Mouse (Mus musculus) CH12.LX (cell line): Measurements from ENCODE around the gene Ptgr1. TPM values are rescaled to one million over a fixed set of nuclear protein-coding genes. Genes with fewer than 3 reads are reported as not detected.

Source experiments
- DNase-seq: peaks from one replicate; pipeline ENCODE4 v3.0.0-alpha.2; 2013; ENCODE audit errors: extremely low read depth
- H3K27ac ChIP-seq: 2 replicates; pipeline ENCODE4 v1.5.1; 2012; ENCODE audit warnings: low read depth, mild to moderate bottlenecking, control low read depth, moderate library complexity; ENCODE audit not compliant: insufficient read depth
- H3K27me3 ChIP-seq: replicated peaks from 2 replicates; pipeline ENCODE3; 2012; ENCODE audit warnings: inconsistent platforms
- H3K36me3 ChIP-seq, 2 experiments: replicated peaks in 1 of 2; 2 replicates each; pipeline versions ENCODE3 to v1.6.1; 2012; ENCODE audit warnings: inconsistent platforms in 1 of 2, low read length in 1 of 2, mild to moderate bottlenecking in 1 of 2, mixed read lengths in 1 of 2, moderate library complexity in 1 of 2; ENCODE audit not compliant: control insufficient read depth in 1 of 2, insufficient read depth in 1 of 2
- H3K4me1 ChIP-seq, 2 experiments: 2 replicates each; pipeline ENCODE4 v1.6.1; 2012; ENCODE audit warnings: inconsistent platforms in 1 of 2, moderate library complexity in 1 of 2; ENCODE audit not compliant: insufficient read depth in 2 of 2, control insufficient read depth in 1 of 2
- H3K4me2 ChIP-seq: 2 replicates; pipeline ENCODE4 v1.6.1; 2012; ENCODE audit warnings: low read depth, mild to moderate bottlenecking, control low read depth; ENCODE audit not compliant: poor library complexity, insufficient read depth, severe bottlenecking
- H3K4me3 ChIP-seq, 3 experiments: fragments of 150-350 bp in 1 of 3; sonication (generic) in 1 of 3; replicated peaks in 1 of 3; 2 replicates each; pipeline versions ENCODE3 to v1.5.1; 2011 to 2012; ENCODE audit warnings: low read depth in 2 of 3, low read length in 2 of 3, mild to moderate bottlenecking in 2 of 3, moderate library complexity in 2 of 3, control low read depth in 1 of 3, improper control_type of control experiment in 1 of 3, inconsistent platforms in 1 of 3, mixed read lengths in 1 of 3; ENCODE audit not compliant: poor library complexity in 1 of 3
- H3K79me2 ChIP-seq: replicated peaks from 2 replicates; pipeline ENCODE4 v1.6.1; 2012; ENCODE audit warnings: mild to moderate bottlenecking, moderate library complexity; ENCODE audit not compliant: control insufficient read depth, poor library complexity, insufficient read depth, severe bottlenecking; ENCODE audit errors: extremely low read depth
- H3K9ac ChIP-seq: 2 replicates; pipeline ENCODE4 v1.6.1; 2012; ENCODE audit warnings: low read depth, mild to moderate bottlenecking, control low read depth, moderate library complexity; ENCODE audit not compliant: insufficient read depth
- H3K9me3 ChIP-seq: replicated peaks from 2 replicates; pipeline ENCODE3; 2012; ENCODE audit warnings: low read length, inconsistent platforms, mixed read lengths
- CHD1 ChIP-seq: IDR thresholded peaks from 2 replicates; pipeline ENCODE4 v1.6.1; 2012; ENCODE audit warnings: low read depth, low read length, improper control_type of control experiment, inconsistent platforms
- CHD2 ChIP-seq: IDR thresholded peaks from 2 replicates; pipeline ENCODE4 v1.6.1; 2011; ENCODE audit warnings: low read length, improper control_type of control experiment
- E2F4 ChIP-seq: IDR thresholded peaks from 2 replicates; pipeline ENCODE4 v1.6.1; 2011; ENCODE audit warnings: low read depth, low read length, improper control_type of control experiment; ENCODE audit not compliant: insufficient replicate concordance
- EP300 ChIP-seq: IDR thresholded peaks from 2 replicates; pipeline ENCODE4 v1.6.1; 2011; ENCODE audit warnings: low read length, improper control_type of control experiment
- ETS1 ChIP-seq: conservative IDR thresholded peaks from 2 replicates; pipeline ENCODE4 v1.6.1; 2012; ENCODE audit warnings: low read depth, mild to moderate bottlenecking, inconsistent platforms, low read length, improper control_type of control experiment, moderate library complexity
- HCFC1 ChIP-seq: IDR thresholded peaks from 2 replicates; pipeline ENCODE4 v1.6.1; 2012; ENCODE audit warnings: low read depth, mild to moderate bottlenecking, inconsistent platforms, low read length, improper control_type of control experiment
- IRF4 ChIP-seq: IDR thresholded peaks from 2 replicates; pipeline ENCODE4 v1.6.1; 2014; ENCODE audit warnings: low read depth, mild to moderate bottlenecking, inconsistent platforms, low read length, improper control_type of control experiment
- JUND ChIP-seq: conservative IDR thresholded peaks from 2 replicates; pipeline ENCODE4 v1.6.1; 2011; ENCODE audit warnings: low read depth, low read length, improper control_type of control experiment
- MEF2A ChIP-seq: IDR thresholded peaks from 2 replicates; pipeline ENCODE4 v1.6.1; 2014; ENCODE audit warnings: low read depth, mild to moderate bottlenecking, inconsistent platforms, low read length, improper control_type of control experiment, borderline replicate concordance
- MXI1 ChIP-seq: IDR thresholded peaks from 2 replicates; pipeline ENCODE4 v1.6.1; 2011; ENCODE audit warnings: mild to moderate bottlenecking, low read depth, low read length, improper control_type of control experiment
- NELFE ChIP-seq: IDR thresholded peaks from 2 replicates; pipeline ENCODE4 v1.6.1; 2011; ENCODE audit warnings: low read depth, low read length, improper control_type of control experiment
- POLR2AphosphoS2 ChIP-seq: IDR thresholded peaks from 2 replicates; pipeline ENCODE4 v1.6.1; 2011; ENCODE audit warnings: low read depth, low read length, improper control_type of control experiment
- SMC3 ChIP-seq: IDR thresholded peaks from 2 replicates; pipeline ENCODE4 v1.6.1; 2011; ENCODE audit warnings: low read depth, low read length, improper control_type of control experiment
- USF2 ChIP-seq: conservative IDR thresholded peaks from 2 replicates; pipeline ENCODE4 v1.6.1; 2011; ENCODE audit warnings: low read depth, low read length, improper control_type of control experiment
- ZMIZ1 ChIP-seq: IDR thresholded peaks from 2 replicates; pipeline ENCODE4 v1.6.1; 2012; ENCODE audit warnings: low read depth, mild to moderate bottlenecking, inconsistent platforms, low read length, improper control_type of control experiment
- ZNF384 ChIP-seq: IDR thresholded peaks from 2 replicates; pipeline ENCODE4 v1.6.1; 2012; ENCODE audit warnings: low read depth, low read length, improper control_type of control experiment, inconsistent platforms
- dilution Hi-C: fragments of 300-500 bp; cut with MboI; formaldehyde crosslinking; loops from 2 replicates; pipeline ENCODE4 v1.14.3; 2020; ENCODE audit warnings: low sequenced_read_pairs; ENCODE audit not compliant: extremely low pct_unique_long_range_greater_than_20kb, extremely low pct_ligation_motif_present
- in situ Hi-C: fragments of 300-500 bp; cut with MboI; formaldehyde crosslinking; loops from 3 replicates; pipeline ENCODE4 v1.14.3; 2019; ENCODE audit warnings: low sequenced_read_pairs, low pct_ligation_motif_present, low pct_unique_long_range_greater_than_20kb, mixed read lengths
- polyA plus RNA-seq: library from polyadenylated mRNA; unstranded; fragments of >175 nt; gene quantifications from 2 replicates; pipeline ENCODE4 v1.2.1, GENCODE M21; 2012; ENCODE audit warnings: low read depth; ENCODE audit not compliant: insufficient read length
- total RNA-seq, 2 experiments: library from RNA; depleted of rRNA; stranded (reverse); fragments of 300-350 nt in 1 of 2; fragments of >200 nt in 1 of 2; gene quantifications; 2 replicates each; pipeline ENCODE4 v1.2.3; 2012 to 2014

Ptgr1 gene
- total and polyA plus RNA-seq, 3 experiments = 2.4 to 7.2 (median 4.0) TPM

DNA sequence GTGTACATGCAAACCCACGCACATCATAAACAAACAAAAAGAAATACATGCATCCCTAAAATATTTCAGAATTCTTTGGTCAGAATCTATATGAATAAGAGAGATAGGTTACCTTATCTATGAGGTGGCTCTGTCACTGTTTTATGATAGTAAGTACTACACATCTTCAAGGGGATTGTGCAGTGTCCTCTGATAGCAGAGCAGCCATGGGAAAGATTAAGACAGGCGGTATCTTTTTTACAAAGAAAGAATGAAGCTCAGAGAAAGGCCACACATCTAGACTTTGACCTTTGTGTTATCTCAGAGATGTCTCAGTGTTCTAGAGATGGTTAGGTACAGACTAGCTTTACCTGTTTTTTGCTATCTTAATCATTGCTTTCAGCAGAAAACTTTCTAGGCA is 30.0 kb upstream of the Ptgr1 start:
- dilution Hi-C loops (no loop called here), in situ Hi-C loops (no loop called here)
- Histone ChIP-seq H3K79me2 (no peaks in the 10 kb centered on the region; the same call in 1 of the 2 replicates), H3K36me3 (peaks cover 17 to 60% of the 10 kb centered on the region in 2 experiments), H3K9me3 (no peaks in the 10 kb centered on the region), H3K9ac (no peak overlapping the region), H3K27me3 (no peaks in the 10 kb centered on the region), H3K4me1 (no peaks in the 10 kb centered on the region), H3K27ac (no peak overlapping the region), H3K4me3 (no peak overlapping the region), H3K4me2 (no peak overlapping the region)
- TF ChIP-seq E2F4 (no peak), EP300 (no peak), NELFE (no peak), ETS1 (no peak), JUND (no peak)
- DNase-seq = no peak

DNA sequence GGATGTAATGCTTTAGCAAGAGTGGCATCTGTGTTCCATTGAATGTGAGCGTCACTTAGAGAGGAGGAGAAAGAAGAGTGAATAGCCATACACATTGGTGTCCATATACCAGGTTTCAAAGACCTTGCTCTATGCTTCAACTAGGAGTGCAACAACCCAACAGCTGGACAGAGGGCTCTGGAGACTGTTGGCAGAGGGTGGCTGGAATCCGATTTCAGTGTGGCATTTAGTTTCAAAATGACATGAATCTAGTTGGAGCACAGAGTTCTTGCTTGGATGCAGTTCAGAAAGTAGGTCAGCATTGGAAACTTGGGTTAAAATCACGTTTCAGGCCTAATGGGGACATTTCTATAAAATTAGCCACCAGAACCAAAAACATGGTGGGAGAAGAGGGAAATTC is 28.3 kb upstream of the Ptgr1 start:
- H3K36me3 ChIP-seq = peaks cover 11 to 52% of the 10 kb centered on the region in 2 experiments
- no peak for TF ChIP-seq MXI1
- TF ChIP-seq ETS1 = no peak
- TF ChIP-seq CHD1 = no peak
- TF ChIP-seq CHD2 = no peak
- no peak for TF ChIP-seq MEF2A
- TF ChIP-seq ZNF384 = no peak
- no peak for TF ChIP-seq SMC3
- no peak for TF ChIP-seq USF2
- TF ChIP-seq POLR2AphosphoS2 = no peak
- TF ChIP-seq ZMIZ1 = no peak
- no peak for TF ChIP-seq IRF4
- no peak for TF ChIP-seq HCFC1
- TF ChIP-seq, all 38 proteins: peak for 0
- in situ Hi-C loops (no loop called here), dilution Hi-C loops (no loop called here)
- H3K4me3 ChIP-seq = no peak overlapping the region
- H3K4me1 ChIP-seq = peaks cover 0 to 2% of the 10 kb centered on the region in 2 experiments; a peak in 2 of 4 replicates
- H3K27ac ChIP-seq = no peak overlapping the region
- H3K27me3 ChIP-seq = no peaks in the 10 kb centered on the region
- H3K9me3 ChIP-seq = no peaks in the 10 kb centered on the region
- no peak overlapping the region for H3K9ac ChIP-seq
- no peak overlapping the region for H3K4me2 ChIP-seq
- peaks cover 3% of the 10 kb centered on the region; the same call in 1 of the 2 replicates for H3K79me2 ChIP-seq
- no peak for DNase-seq
